Mouse (Mus musculus) 416B (cell line): ENCODE data around the gene Olfr205.
"Not testable (repeated sequence)": the region's sequence is repeated elsewhere in the genome, so short reads cannot be mapped to it uniquely, and the experiment has no call there.

ENCODE experiments used
- DNase-seq: peaks from one replicate; pipeline ENCODE4 v3.0.0; 2011; ENCODE audit warnings: low read depth

The Olfr205 gene

GRCm38 (mm10) chr16:59331038-59331437 is at the start of gene Olfr205:
TSS of gene Olfr205 (minus strand) at chr16:59331138.
- DNase-seq = no peak

- no peak for DNase-seq
Measured at GRCm38 (mm10) chr16:59363893-59364292, 33.0 kb upstream of the Olfr205 start, which contains the start of gene Olfr209. TSS of gene Olfr209 (minus strand) at chr16:59363993.

- DNase-seq = no peak
Measured at GRCm38 (mm10) chr16:59349146-59349545, 18.2 kb upstream of the Olfr205 start, which contains the start of gene Olfr206. TSS of gene Olfr206 (minus strand) at chr16:59349246.

- not testable (repeated sequence) for DNase-seq
Measured at GRCm38 (mm10) chr16:59323262-59323661, 7.7 kb downstream of the Olfr205 start.

- no peak for DNase-seq
Measured at GRCm38 (mm10) chr16:59318148-59318547, 12.8 kb downstream of the Olfr205 start, which contains the start of gene Olfr204. TSS of gene Olfr204 (minus strand) at chr16:59318248.

GRCm38 (mm10) chr16:59298581-59298980 is 32.4 kb downstream of the Olfr205 start, which contains the start of gene Olfr203:
TSS of gene Olfr203 (plus strand) at chr16:59298881.
- DNase-seq = no peak

GRCm38 (mm10) chr16:59287576-59287975 is 43.4 kb downstream of the Olfr205 start:
- DNase-seq = peak; percentile 69

- DNase-seq = no peak
Measured at GRCm38 (mm10) chr16:59286693-59287092, 44.2 kb downstream of the Olfr205 start, which contains the start of gene Olfr202. TSS of gene Olfr202 (minus strand) at chr16:59286793.

- peak; percentile 44 for DNase-seq
Measured at GRCm38 (mm10) chr16:59283476-59283875, 47.5 kb downstream of the Olfr205 start.

- no peak for DNase-seq
Measured at GRCm38 (mm10) chr16:59280542-59280941, 50.4 kb downstream of the Olfr205 start.
